Mouse (Mus musculus) 3134 (cell line): Measurements from ENCODE around the gene Gm47985.
"Not testable (repeated sequence)": the region's sequence is repeated elsewhere in the genome, so short reads cannot be mapped to it uniquely, and the experiment has no call there.

Experiments used
- DNase-seq: peaks from one replicate; pipeline ENCODE4 v3.0.0-alpha.2; 2011; ENCODE audit warnings: low spot score; ENCODE audit not compliant: insufficient read length; ENCODE audit errors: extremely low read depth

Gene Gm47985

GRCm38 (mm10) chr1:151182266-151182665 is at the start of gene Gm47985:
Gene Gm47985 (plus strand): TSS chr1:151182537.
- not testable (repeated sequence) for DNase-seq

- no peak for DNase-seq
These were observed 49.7 kb upstream of the Gm47985 start for GRCm38 (mm10) chr1:151132686-151133085.

GRCm38 (mm10) chr1:151138388-151138787 is 43.9 kb upstream of the Gm47985 start:
- no peak for DNase-seq

- DNase-seq = no peak
These were observed 41.4 kb upstream of the Gm47985 start for GRCm38 (mm10) chr1:151140956-151141355.

- no peak for DNase-seq
These were observed 37.7 kb upstream of the Gm47985 start for GRCm38 (mm10) chr1:151144471-151145146.

GRCm38 (mm10) chr1:151147801-151148200 is 34.5 kb upstream of the Gm47985 start:
- DNase-seq = no peak

GRCm38 (mm10) chr1:151150211-151150610 is 32.1 kb upstream of the Gm47985 start:
- no peak for DNase-seq

GRCm38 (mm10) chr1:151151089-151151488 is 31.2 kb upstream of the Gm47985 start:
- no peak for DNase-seq

GRCm38 (mm10) chr1:151153056-151153652 is 29.2 kb upstream of the Gm47985 start:
- no peak for DNase-seq

GRCm38 (mm10) chr1:151154131-151154530 is 28.2 kb upstream of the Gm47985 start:
- DNase-seq = not testable (repeated sequence)

GRCm38 (mm10) chr1:151156129-151156528 is 26.2 kb upstream of the Gm47985 start:
- no peak for DNase-seq

- no peak for DNase-seq
These were observed 25.3 kb upstream of the Gm47985 start for GRCm38 (mm10) chr1:151156777-151157632.

GRCm38 (mm10) chr1:151157963-151158856 is 24.1 kb upstream of the Gm47985 start:
- no peak for DNase-seq

GRCm38 (mm10) chr1:151158857-151159510 is 23.4 kb upstream of the Gm47985 start:
- no peak for DNase-seq

- no peak for DNase-seq
These were observed 16.3 kb upstream of the Gm47985 start for GRCm38 (mm10) chr1:151166031-151166430.

GRCm38 (mm10) chr1:151167297-151168047 is 14.9 kb upstream of the Gm47985 start:
- no peak for DNase-seq

GRCm38 (mm10) chr1:151168637-151169036 is 13.7 kb upstream of the Gm47985 start:
- DNase-seq = no peak

- DNase-seq = peak; percentile 41
These were observed 10.5 kb upstream of the Gm47985 start for GRCm38 (mm10) chr1:151171572-151172461.
